Mouse (Mus musculus) kidney, embryonic 16.5 days (tissue): ENCODE data around the gene Slc26a10. TPM values are rescaled to one million over a fixed set of nuclear protein-coding genes. Genes with fewer than 3 reads are reported as not detected.
"Not testable (repeated sequence)": the region's sequence is repeated elsewhere in the genome, so short reads cannot be mapped to it uniquely, and the experiment has no call there.

ENCODE experiments used
- ATAC-seq: fragments of 200-750 bp; cut with Nextera tagmentation; 2 replicates; pipeline ENCODE4 v1.8.0; 2017; ENCODE audit warnings: moderate TSS enrichment; ENCODE audit not compliant: low FRiP score, low TSS enrichment
- H3K27ac ChIP-seq: fragments of 300-500 bp; sonication (generic); 2 replicates; pipeline ENCODE4 v1.5.1; 2014; ENCODE audit warnings: low read length
- H3K27me3 ChIP-seq: fragments of 300-500 bp; sonication (generic); 2 replicates; pipeline ENCODE4 v1.6.1; 2014; ENCODE audit warnings: low read length, control low read depth, mixed read lengths; ENCODE audit not compliant: insufficient read depth
- H3K36me3 ChIP-seq: fragments of 300-500 bp; sonication (generic); 2 replicates; pipeline ENCODE4 v1.6.1; 2014; ENCODE audit warnings: low read length, control low read depth, mixed read lengths; ENCODE audit not compliant: insufficient read depth
- H3K4me1 ChIP-seq: fragments of 300-500 bp; sonication (generic); 2 replicates; pipeline ENCODE4 v1.6.1; 2014; ENCODE audit warnings: low read length, control low read depth, mixed read lengths; ENCODE audit not compliant: insufficient read depth
- H3K4me2 ChIP-seq: fragments of 300-500 bp; sonication (generic); replicated peaks from 2 replicates; pipeline ENCODE4 v1.6.1; 2014; ENCODE audit warnings: low read depth, low read length
- H3K4me3 ChIP-seq: fragments of 300-500 bp; sonication (generic); 2 replicates; pipeline ENCODE4 v1.5.1; 2014; ENCODE audit warnings: mild to moderate bottlenecking, low read length
- H3K9ac ChIP-seq: fragments of 300-500 bp; sonication (generic); replicated peaks from 2 replicates; pipeline ENCODE4 v1.6.1; 2014; ENCODE audit warnings: low read length
- H3K9me3 ChIP-seq: fragments of 300-500 bp; sonication (generic); 2 replicates; pipeline ENCODE4 v1.6.1; 2016; ENCODE audit warnings: low read length, control low read depth
- WGBS: fragments of 180-500 bp; shearing (Covaris S2); extraction: QIAGEN DNeasy Blood & Tissue Kit; methylation state at CpG from one replicate; pipeline ENCODE4 v1.1.7; 2014; 5-methylcytosine and 5-hydroxymethylcytosine counted together
- polyA plus RNA-seq: library from polyadenylated mRNA; unstranded; fragments of >200 nt; fragmentation: Nextera tagmentation; extraction: Ambion mirVana; gene quantifications from 2 replicates; pipeline ENCODE4 v1.2.1, GENCODE M21; 2015

Slc26a10 gene
- polyA plus RNA-seq, 1 experiment from 2014 or later, result 4.4 TPM

- H3K27ac ChIP-seq, H3K4me2 ChIP-seq, H3K27me3 ChIP-seq, H3K9me3 ChIP-seq, H3K4me3 ChIP-seq, H3K9ac ChIP-seq, ATAC-seq: not testable (repeated sequence)
- 76% methylated on average over 1 of the region's 1 CpGs for WGBS
- Histone ChIP-seq H3K4me1 (peaks cover 61% of the 10 kb centered on the region), H3K36me3 (peaks cover 12% of the 10 kb centered on the region; the same call in 1 of the 2 replicates)
Measured at GRCm38 (mm10) chr10:127192057-127192328, 11.5 kb upstream of the Slc26a10 start.

DNA sequence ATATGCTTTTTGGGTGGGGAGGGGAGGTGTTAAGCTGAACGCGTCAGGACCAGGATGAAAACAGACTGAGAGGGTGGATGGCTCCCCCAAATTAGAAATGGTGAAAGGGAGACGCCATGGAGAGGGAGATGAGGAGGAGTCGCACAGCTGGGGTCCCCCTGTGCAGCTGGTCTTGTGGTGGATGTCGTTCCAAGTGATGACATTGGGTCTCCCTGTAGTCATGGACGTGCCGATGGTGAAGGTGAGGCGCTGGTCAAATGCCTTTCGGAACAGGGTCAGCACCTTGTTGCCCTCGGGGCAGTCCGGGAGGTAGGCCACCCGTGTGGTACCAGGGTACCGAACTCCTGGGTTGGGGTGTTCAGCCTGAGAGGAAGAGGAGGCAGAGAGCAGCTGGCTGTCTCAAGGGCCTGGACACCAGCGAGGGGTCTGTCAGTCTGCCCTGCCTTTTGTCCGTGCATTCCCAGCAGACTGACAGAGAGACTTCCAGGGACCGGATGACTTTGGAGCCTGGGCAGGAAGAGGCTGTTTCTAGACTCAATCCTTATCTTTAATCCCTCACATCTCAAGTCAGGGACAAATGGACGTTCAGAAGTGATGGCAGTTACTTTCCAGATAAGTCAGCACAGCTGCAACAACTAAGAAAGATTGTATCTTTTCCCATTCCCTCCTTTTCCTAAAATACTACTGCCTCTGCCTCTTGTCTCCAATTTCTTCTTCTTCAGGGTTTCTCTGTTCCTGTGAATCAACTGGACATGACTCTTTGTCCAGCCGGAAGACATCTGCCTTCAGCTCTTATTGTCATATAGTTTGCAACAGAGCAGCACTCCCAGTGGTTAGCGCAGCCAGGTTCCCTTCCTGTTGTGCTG is 11.0 kb upstream of the Slc26a10 start:
- peak overlapping the region; percentile 93; the same call in 1 of the 2 replicates for H3K27ac ChIP-seq
- ATAC-seq, result no peak
- WGBS, result 77% methylated on average over 19 of the region's 19 CpGs

GRCm38 (mm10) chr10:127190398-127191190 is 10.1 kb upstream of the Slc26a10 start:
- H3K9me3 ChIP-seq, result no peaks in the 10 kb centered on the region
- H3K36me3 ChIP-seq, result peaks cover 18% of the 10 kb centered on the region
- H3K4me2 ChIP-seq, result peak overlapping the region; percentile 96
- no peak for ATAC-seq
- no peaks in the 10 kb centered on the region for H3K27me3 ChIP-seq
- peak overlapping the region; percentile 93 for H3K27ac ChIP-seq
- H3K4me3 ChIP-seq, result peak overlapping the region; percentile 69
- 53% methylated on average over 14 of the region's 14 CpGs for WGBS
- H3K4me1 ChIP-seq, result peaks cover 50% of the 10 kb centered on the region
- peak overlapping the region; percentile 80 for H3K9ac ChIP-seq

More for the DNA sequence above, 11.0 kb upstream of the Slc26a10 start:
- H3K9ac ChIP-seq, result peak overlapping the region; percentile 80; the same call in 1 of the 2 replicates
- no peaks in the 10 kb centered on the region for H3K9me3 ChIP-seq
- peaks cover 17% of the 10 kb centered on the region for H3K36me3 ChIP-seq
- H3K4me3 ChIP-seq, result no peak overlapping the region
- peaks cover 55% of the 10 kb centered on the region for H3K4me1 ChIP-seq
- no peaks in the 10 kb centered on the region for H3K27me3 ChIP-seq
- no peak overlapping the region for H3K4me2 ChIP-seq

DNA sequence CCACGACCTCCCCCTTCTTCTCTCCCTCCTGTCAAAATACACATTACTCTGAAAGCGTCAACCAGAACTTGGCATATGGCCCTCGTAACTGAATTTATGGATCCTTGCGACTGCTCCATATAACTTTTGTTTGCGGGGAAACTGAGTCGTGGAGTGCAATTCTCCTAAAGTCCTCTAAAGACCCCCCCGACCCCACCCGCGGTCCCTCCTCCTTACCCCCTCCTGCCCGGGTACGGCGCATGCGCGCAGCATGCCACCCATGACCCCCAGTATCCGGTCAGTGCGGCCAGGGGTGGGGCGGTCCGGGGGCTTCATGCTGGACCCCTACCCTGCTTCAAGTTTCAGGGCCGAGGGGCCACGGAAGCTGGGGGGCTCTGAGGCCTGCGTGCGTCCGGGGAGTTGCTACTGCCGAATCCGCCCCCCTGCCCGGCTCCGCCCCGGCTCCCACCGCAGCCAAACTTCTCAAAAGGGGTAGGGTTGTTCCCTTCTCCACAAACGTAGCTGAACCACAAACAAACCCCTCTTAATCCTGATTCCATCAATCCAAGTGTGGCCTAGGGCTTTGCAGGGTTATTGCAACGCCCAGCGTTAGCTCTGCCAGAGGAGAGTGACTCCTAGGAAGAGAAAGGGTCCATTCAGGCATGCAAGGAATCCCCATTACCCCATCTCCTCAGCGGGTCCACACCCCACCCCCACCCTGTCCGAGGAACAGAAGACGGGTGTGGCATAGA is 9.4 kb upstream of the Slc26a10 start, which contains the start of gene Arhgef25:
TSS of gene Arhgef25 (minus strand) at position 433 of the 731 bp plus-strand sequence.
- peak; percentile 42 for ATAC-seq
- 2% methylated on average over 35 of the region's 35 CpGs for WGBS
- peaks cover 18% of the 10 kb centered on the region for H3K36me3 ChIP-seq

DNA sequence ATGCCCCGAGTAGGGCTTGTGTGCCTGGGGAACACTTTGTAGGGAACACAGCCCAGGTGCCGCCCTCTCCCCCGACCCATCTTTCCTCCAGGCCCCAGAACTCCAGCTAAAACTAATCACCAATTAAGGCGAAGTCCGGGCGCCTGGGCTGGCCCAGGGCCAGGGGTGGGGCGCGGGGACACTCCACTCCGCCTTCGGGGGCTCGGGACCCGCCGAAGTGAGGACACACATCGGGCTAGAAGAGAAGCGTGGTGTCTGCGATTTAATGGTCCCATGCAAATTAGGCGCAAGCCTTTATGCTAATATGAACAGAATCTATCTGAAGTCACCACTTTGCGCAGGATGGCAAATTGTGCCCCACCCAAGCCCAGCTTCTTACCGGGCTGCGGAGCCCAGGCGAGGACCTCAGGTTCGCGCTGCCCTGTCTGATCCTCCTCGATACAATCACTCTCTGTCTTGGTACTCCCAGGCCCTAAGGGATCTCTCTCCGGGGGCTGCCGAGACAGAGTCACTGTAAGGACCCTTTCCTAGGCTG is 8.7 kb upstream of the Slc26a10 start:
- H3K36me3 ChIP-seq, result peaks cover 18% of the 10 kb centered on the region
- no peaks in the 10 kb centered on the region for H3K9me3 ChIP-seq
- H3K4me1 ChIP-seq, result peaks cover 42% of the 10 kb centered on the region
- H3K27me3 ChIP-seq, result no peaks in the 10 kb centered on the region
- H3K4me3 ChIP-seq, result peak overlapping the region; percentile 69
- peak overlapping the region; percentile 80 for H3K9ac ChIP-seq
- H3K4me2 ChIP-seq, result peak overlapping the region; percentile 96
- H3K27ac ChIP-seq, result peak overlapping the region; percentile 93
- peak; percentile 7 for ATAC-seq
- WGBS, result 0% methylated on average over 25 of the region's 26 CpGs

More for the DNA sequence above, 9.4 kb upstream of the Slc26a10 start, which contains the start of gene Arhgef25:
- H3K9ac ChIP-seq, result peak within 1 kb of the TSS; percentile 80
- peak within 1 kb of the TSS; percentile 96 for H3K4me2 ChIP-seq
- H3K9me3 ChIP-seq, result no peaks in the 10 kb centered on the region
- H3K27me3 ChIP-seq, result no peaks in the 10 kb centered on the region
- peak within 1 kb of the TSS; percentile 69 for H3K4me3 ChIP-seq
- peaks cover 48% of the 10 kb centered on the region for H3K4me1 ChIP-seq
- peak within 1 kb of the TSS; percentile 93 for H3K27ac ChIP-seq

DNA sequence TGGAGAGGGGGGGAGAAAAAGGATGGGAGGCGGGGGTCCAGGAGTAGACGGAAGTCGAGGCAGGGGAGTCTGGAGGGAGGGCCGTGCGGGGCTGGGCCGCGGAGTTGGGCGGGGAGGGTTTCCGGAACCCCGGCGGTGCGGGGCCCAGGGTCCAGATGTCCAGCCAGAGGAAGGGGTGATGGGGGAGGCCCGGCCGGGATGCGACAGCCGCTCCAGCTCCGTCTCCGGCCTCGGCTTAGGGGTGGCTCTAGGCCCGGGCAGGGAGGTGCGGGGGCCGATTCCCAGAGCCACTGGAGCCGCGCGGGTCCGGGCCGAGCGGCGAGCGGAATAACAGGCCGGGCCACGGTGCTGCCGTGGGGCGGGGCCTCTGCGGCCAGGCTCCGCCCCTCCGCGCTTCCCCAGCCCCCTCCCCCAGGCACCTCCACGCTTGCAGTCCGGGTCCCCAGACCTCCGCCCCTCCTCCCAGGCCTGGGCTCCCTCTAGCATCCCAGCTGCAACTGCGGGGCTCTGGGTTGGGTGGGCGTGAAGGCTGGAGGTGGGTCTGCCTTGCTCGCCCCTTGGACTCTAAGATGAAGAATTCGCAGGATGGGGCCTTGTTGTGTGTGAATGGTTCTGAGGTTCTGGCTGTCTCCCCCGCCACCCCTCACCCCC is 8.1 kb upstream of the Slc26a10 start:
- Histone ChIP-seq H3K9me3 (no peaks in the 10 kb centered on the region), H3K9ac (peak overlapping the region; percentile 80), H3K27ac (peak overlapping the region; percentile 93), H3K27me3 (no peaks in the 10 kb centered on the region), H3K4me1 (peaks cover 40% of the 10 kb centered on the region), H3K4me3 (peak overlapping the region; percentile 69), H3K4me2 (peak overlapping the region; percentile 96), H3K36me3 (peaks cover 18% of the 10 kb centered on the region)
- peak; percentile 85 for ATAC-seq
- WGBS, result under 1% methylated on average over 37 of the region's 46 CpGs

GRCm38 (mm10) chr10:127188079-127188453 is 7.6 kb upstream of the Slc26a10 start:
- Histone ChIP-seq H3K27me3 (peaks cover 2% of the 10 kb centered on the region; the same call in 1 of the 2 replicates), H3K9me3 (no peaks in the 10 kb centered on the region), H3K27ac (peak overlapping the region; percentile 93), H3K36me3 (peaks cover 19% of the 10 kb centered on the region), H3K4me1 (peaks cover 40% of the 10 kb centered on the region), H3K9ac (peak overlapping the region; percentile 80), H3K4me3 (peak overlapping the region; percentile 69), H3K4me2 (peak overlapping the region; percentile 96)
- 3% methylated on average over 16 of the region's 21 CpGs for WGBS
- ATAC-seq, result no peak

DNA sequence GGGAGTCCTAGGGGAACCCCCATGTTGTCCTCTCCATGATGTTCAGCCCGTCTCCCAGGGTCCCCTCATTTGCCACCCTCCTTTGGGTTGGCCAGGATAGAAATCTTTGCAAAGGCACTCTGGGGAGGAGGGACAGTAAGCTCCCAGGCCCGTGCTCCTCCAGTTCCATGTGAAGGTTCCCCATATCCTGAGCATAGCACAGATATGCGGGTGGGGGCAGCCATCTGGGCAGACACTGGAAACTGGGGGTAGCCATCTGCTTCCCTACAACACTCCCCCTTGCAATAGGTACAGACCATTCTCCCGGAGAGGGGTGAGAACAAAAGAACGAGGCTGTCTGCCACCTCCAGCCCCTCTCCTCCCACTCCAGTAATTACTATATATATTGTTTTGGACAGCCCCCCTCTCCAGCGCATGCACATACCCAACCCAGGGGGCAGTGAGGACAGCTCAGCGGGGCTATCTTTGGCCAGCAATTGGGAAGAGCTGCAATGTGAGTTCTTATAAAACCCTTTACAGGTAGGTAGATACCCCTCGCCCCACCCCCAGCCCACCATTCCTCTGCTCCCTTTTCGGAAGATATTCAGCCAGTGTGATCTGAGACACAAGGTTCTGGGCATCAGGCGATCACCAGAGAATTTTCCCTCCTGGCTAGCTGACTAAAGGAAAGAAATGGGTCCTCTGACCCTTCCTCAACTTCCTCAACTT is 7.1 kb upstream of the Slc26a10 start:
- Histone ChIP-seq H3K4me3 (peak overlapping the region; percentile 69), H3K4me1 (peaks cover 40% of the 10 kb centered on the region), H3K9me3 (no peaks in the 10 kb centered on the region), H3K4me2 (peak overlapping the region; percentile 96), H3K27me3 (peaks cover 4% of the 10 kb centered on the region; the same call in 1 of the 2 replicates), H3K36me3 (peaks cover 19% of the 10 kb centered on the region), H3K27ac (peak overlapping the region; percentile 93; the same call in 1 of the 2 replicates), H3K9ac (peak overlapping the region; percentile 80)
- WGBS, result 31% methylated on average over 10 of the region's 10 CpGs
- ATAC-seq, result no peak
